Mouse (Mus musculus) T-cell, adult 2 months (primary cell): Measurements from ENCODE around the gene Rps3.

Experiments used
- DNase-seq: peaks from one replicate; pipeline ENCODE4 v3.0.0; 2022; ENCODE audit warnings: low spot score

The Rps3 gene

DNA sequence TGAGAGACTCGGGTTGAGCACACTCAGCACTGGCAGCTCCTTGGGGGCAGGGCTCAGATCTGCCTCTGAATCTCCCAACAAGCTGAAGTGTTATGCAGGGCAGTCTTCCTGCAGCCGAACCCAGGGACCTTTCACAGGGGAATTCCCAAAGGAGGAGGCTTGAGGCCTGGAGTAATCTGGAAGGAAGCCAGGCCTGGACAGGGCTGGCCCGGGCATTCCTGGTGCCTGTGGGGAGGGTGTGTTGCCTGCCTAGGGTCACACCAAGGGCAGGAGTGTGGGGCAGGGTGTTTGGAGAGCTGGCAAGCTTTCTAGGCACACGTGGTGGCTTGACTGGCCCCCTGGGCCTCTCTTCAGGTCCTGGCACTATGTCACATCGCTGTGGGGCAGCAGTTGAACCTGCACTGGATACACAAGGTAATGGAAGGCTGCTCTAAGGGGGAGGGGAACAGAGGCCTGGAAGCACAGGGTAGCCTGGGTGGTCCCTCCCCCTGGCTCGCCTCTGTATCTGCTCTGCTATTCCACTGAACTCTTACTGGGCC, 41.9 kb downstream of the Rps3 start:
- no peak for DNase-seq

DNA sequence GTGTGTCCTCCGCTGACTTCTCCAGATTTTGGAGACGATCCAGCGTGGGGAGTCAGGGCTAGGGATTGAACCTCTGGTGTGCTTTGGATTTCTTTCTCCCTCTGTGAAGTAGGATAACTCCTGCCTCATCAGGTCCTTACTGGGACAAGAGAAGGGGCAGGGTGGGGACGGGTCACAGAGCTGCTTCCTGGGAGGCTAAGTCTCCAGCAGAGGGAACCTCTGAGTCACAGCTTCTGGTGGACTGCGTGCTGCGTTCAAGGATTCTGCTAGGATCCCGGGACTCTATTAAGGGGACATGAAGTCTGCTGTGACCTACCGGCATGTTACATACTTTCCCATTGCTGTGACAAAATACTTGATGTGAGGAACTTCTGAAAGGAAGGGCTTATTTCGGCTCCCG, 44.7 kb downstream of the Rps3 start:
- DNase-seq = no peak

GRCm38 (mm10) chr7:99436530-99436929, 47.0 kb downstream of the Rps3 start:
- DNase-seq = no peak

GRCm38 (mm10) chr7:99434672-99435250, 48.8 kb downstream of the Rps3 start:
- peak; percentile 10 for DNase-seq

DNA sequence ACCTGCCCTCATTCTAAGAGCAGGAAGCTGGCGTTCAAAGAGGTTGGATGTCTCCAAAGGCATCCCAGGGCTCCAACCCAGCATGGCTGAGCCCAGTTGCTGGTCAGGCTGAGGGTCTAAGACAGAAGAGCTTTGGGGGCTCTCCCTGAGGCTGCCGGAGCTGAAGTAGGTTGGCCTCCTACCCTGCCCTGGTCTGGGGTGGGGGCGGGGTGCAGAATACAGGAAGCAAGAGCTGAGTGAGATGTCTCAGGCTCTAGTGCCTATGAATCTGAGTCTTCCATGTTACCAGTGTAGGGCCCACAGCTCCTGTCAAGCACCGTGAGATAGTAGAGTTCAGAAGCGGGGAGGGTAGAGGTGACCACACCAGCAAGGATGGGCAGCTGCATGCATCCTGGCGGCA, 50.7 kb downstream of the Rps3 start:
- no peak for DNase-seq

GRCm38 (mm10) chr7:99432248-99432647, 51.3 kb downstream of the Rps3 start:
- DNase-seq = peak; percentile 32

DNA sequence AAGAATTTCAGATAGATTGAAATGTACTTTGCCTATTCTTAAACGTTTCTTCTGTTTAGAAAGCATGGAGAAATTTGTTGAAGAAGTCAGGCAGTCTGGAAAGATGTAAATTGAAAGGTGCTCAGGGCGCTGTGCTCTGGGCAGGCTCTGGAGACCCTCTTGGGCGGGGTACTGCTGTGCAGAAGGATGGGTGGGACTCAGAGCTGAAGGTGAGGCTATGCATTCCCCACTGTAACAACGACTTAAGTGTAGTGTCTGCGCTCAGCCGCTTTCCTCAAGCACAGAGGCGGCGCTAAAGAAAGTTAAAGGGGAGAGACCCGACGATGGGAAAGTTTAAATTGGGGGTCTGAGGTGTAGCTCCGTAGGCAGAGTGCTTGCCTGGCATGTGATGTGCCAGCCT, 53.3 kb downstream of the Rps3 start:
- no peak for DNase-seq

DNA sequence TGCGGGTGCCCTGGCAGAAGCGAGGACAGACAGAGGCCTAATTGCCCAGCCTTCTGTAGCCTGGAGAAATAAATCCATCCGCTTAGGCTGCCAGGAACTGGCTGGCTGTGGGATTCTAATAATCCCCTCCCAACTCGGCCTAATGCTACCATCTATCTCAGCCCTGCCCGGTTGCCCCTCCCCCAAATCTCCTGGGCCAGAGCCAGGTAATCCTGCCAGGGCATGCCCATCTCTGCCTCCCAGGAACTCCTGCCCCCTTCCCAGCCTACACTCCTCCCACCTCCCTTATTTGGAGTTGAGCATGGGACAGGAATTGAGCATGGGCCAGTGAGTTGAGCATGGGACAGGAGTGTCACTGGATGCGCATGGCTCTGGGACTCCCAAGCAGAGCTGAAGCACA, 53.8 kb downstream of the Rps3 start:
- no peak for DNase-seq

DNA sequence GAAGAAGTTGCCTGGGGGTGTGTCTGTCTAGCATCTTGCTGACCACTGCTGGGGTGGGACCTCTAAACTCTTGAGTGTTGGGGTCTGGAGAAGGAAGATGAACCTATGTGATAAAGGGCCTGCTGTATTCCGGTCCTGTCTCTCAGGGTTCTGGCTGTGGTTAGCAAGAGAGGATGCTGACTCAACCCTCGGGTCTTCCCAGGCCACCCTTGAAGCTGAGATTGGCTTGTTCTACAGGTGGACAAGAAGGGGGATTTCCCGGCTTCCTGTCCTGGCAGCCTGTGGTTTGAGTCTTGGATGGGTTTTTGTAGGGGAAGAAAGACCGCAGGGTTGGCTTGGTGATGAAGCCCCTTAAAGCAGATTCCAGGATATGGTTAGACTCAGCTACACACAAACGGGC, 54.7 kb downstream of the Rps3 start:
- no peak for DNase-seq

DNA sequence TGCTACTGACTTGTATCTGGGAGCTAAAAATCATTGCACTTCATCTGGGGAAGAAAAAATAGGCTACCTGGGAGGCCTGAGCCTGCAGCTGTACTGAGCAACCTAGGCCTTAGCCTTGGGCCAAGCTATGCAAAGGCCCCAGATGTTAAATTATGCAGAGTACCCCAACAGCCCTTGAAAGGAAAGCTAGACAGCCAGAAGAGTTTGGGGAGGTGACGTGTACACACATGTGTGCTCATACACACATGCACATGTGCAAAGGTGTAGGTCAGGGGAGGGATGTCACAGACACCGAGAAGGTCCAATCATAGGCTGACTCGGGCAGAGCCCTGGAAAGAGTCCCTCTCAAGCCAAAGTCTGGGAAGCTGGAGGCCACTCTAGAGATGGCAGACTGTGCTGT, 55.6 kb downstream of the Rps3 start:
- DNase-seq = no peak
